Mouse (Mus musculus) stomach, embryonic 14.5 days (tissue): ENCODE measurements around the gene Kcnc4. TPM values are rescaled to one million over a fixed set of nuclear protein-coding genes. Genes with fewer than 3 reads are reported as not detected.

Experiments used
- ATAC-seq: fragments of 200-750 bp; cut with Nextera tagmentation; 2 replicates; pipeline ENCODE4 v1.8.0; 2017; ENCODE audit warnings: low read depth, moderate TSS enrichment; ENCODE audit not compliant: insufficient number of reproducible peaks, insufficient read depth, low FRiP score
- H3K27ac ChIP-seq: fragments of 300-500 bp; sonication (generic); 2 replicates; pipeline ENCODE4 v1.5.1; 2014; ENCODE audit warnings: mild to moderate bottlenecking, low read length, moderate library complexity, mixed read lengths
- H3K27me3 ChIP-seq: fragments of 300-500 bp; sonication (generic); 2 replicates; pipeline ENCODE4 v1.6.1; 2014; ENCODE audit warnings: low read length, control low read depth, mixed read lengths; ENCODE audit not compliant: control insufficient read depth, insufficient read depth
- H3K36me3 ChIP-seq: fragments of 300-500 bp; sonication (generic); 2 replicates; pipeline ENCODE4 v1.6.1; 2014; ENCODE audit warnings: mild to moderate bottlenecking, control low read depth, low read length, moderate library complexity, mixed read lengths; ENCODE audit not compliant: control insufficient read depth, insufficient read depth
- H3K4me1 ChIP-seq: fragments of 300-500 bp; sonication (generic); 2 replicates; pipeline ENCODE4 v1.6.1; 2014; ENCODE audit warnings: low read length, control low read depth, mixed read lengths; ENCODE audit not compliant: control insufficient read depth, insufficient read depth
- H3K4me2 ChIP-seq: fragments of 300-500 bp; sonication (generic); replicated peaks from 2 replicates; pipeline ENCODE4 v1.6.1; 2014; ENCODE audit warnings: low read depth, low read length, control low read depth
- H3K4me3 ChIP-seq: fragments of 300-500 bp; sonication (generic); 2 replicates; pipeline ENCODE4 v1.5.1; 2014; ENCODE audit warnings: low read depth, low read length, control low read depth
- H3K9ac ChIP-seq: fragments of 300-500 bp; sonication (generic); replicated peaks from 2 replicates; pipeline ENCODE4 v1.6.1; 2014; ENCODE audit warnings: low read depth, mild to moderate bottlenecking, control low read depth, low read length, moderate library complexity, mixed read lengths
- H3K9me3 ChIP-seq: fragments of 300-500 bp; sonication (generic); 2 replicates; pipeline ENCODE4 v1.6.1; 2016; ENCODE audit warnings: low read depth, low read length, control low read depth; ENCODE audit not compliant: control insufficient read depth
- WGBS: fragments of 180-500 bp; shearing (Covaris S2); extraction: QIAGEN DNeasy Blood & Tissue Kit; methylation state at CpG from one replicate; pipeline ENCODE4 v1.1.7; 2014; 5-methylcytosine and 5-hydroxymethylcytosine counted together
- polyA plus RNA-seq: library from polyadenylated mRNA; unstranded; fragments of >200 nt; fragmentation: Nextera tagmentation; extraction: Ambion mirVana; gene quantifications from 2 replicates; pipeline ENCODE4 v1.2.1, GENCODE M21; 2014

The Kcnc4 gene
- polyA plus RNA-seq, 1 experiment from 2014 or later: not detected

- no peaks in the 10 kb centered on the region for H3K27me3 ChIP-seq
- no peak overlapping the region for H3K4me2 ChIP-seq
- H3K36me3 ChIP-seq: no peaks in the 10 kb centered on the region
- 68% methylated on average over 11 of the region's 11 CpGs for WGBS
- no peak for ATAC-seq
- H3K9me3 ChIP-seq: no peaks in the 10 kb centered on the region
- H3K4me1 ChIP-seq: no peaks in the 10 kb centered on the region
- no peak overlapping the region for H3K4me3 ChIP-seq
- H3K27ac ChIP-seq: no peak overlapping the region
- H3K9ac ChIP-seq: no peak overlapping the region
Observed at GRCm38 (mm10) chr3:107424258-107425041, 34.9 kb downstream of the Kcnc4 start.

GRCm38 (mm10) chr3:107420156-107420555 is 39.2 kb downstream of the Kcnc4 start:
- no peak overlapping the region for H3K4me2 ChIP-seq
- no peak overlapping the region for H3K9ac ChIP-seq
- H3K4me3 ChIP-seq: no peak overlapping the region
- no peak overlapping the region for H3K27ac ChIP-seq
- H3K27me3 ChIP-seq: no peaks in the 10 kb centered on the region
- no peaks in the 10 kb centered on the region for H3K4me1 ChIP-seq
- no peaks in the 10 kb centered on the region for H3K9me3 ChIP-seq
- ATAC-seq: no peak
- no peaks in the 10 kb centered on the region for H3K36me3 ChIP-seq
- 35% methylated on average over 2 of the region's 2 CpGs for WGBS

- H3K9me3 ChIP-seq: no peaks in the 10 kb centered on the region
- H3K9ac ChIP-seq: no peak overlapping the region
- no peak for ATAC-seq
- no peak overlapping the region for H3K4me3 ChIP-seq
- no peaks in the 10 kb centered on the region for H3K27me3 ChIP-seq
- H3K4me1 ChIP-seq: no peaks in the 10 kb centered on the region
- 72% methylated on average over 3 of the region's 3 CpGs for WGBS
- H3K36me3 ChIP-seq: no peaks in the 10 kb centered on the region
- H3K27ac ChIP-seq: no peak overlapping the region
- no peak overlapping the region for H3K4me2 ChIP-seq
Observed at GRCm38 (mm10) chr3:107417287-107417644, 42.1 kb downstream of the Kcnc4 start.

- H3K9ac ChIP-seq: no peak overlapping the region
- no peaks in the 10 kb centered on the region for H3K36me3 ChIP-seq
- H3K27me3 ChIP-seq: no peaks in the 10 kb centered on the region
- H3K9me3 ChIP-seq: no peaks in the 10 kb centered on the region
- no peak overlapping the region for H3K27ac ChIP-seq
- no peaks in the 10 kb centered on the region for H3K4me1 ChIP-seq
- ATAC-seq: no peak
- 81% methylated on average over 9 of the region's 9 CpGs for WGBS
- no peak overlapping the region for H3K4me2 ChIP-seq
- H3K4me3 ChIP-seq: no peak overlapping the region
Observed at GRCm38 (mm10) chr3:107416541-107417286, 42.6 kb downstream of the Kcnc4 start.

GRCm38 (mm10) chr3:107413093-107413492 is 46.3 kb downstream of the Kcnc4 start:
- WGBS: 36% methylated on average over 2 of the region's 2 CpGs

GRCm38 (mm10) chr3:107412509-107412908 is 46.8 kb downstream of the Kcnc4 start:
- Histone ChIP-seq H3K27ac (no peak overlapping the region), H3K9me3 (no peaks in the 10 kb centered on the region), H3K4me3 (no peak overlapping the region), H3K4me1 (no peaks in the 10 kb centered on the region), H3K4me2 (no peak overlapping the region), H3K27me3 (no peaks in the 10 kb centered on the region), H3K9ac (no peak overlapping the region), H3K36me3 (no peaks in the 10 kb centered on the region)
- no peak for ATAC-seq
- WGBS: 80% methylated on average over 8 of the region's 8 CpGs

More at GRCm38 (mm10) chr3:107413093-107413492, 46.3 kb downstream of the Kcnc4 start:
- H3K9me3 ChIP-seq: no peaks in the 10 kb centered on the region
- no peaks in the 10 kb centered on the region for H3K36me3 ChIP-seq
- no peak overlapping the region for H3K27ac ChIP-seq
- H3K27me3 ChIP-seq: no peaks in the 10 kb centered on the region
- H3K4me2 ChIP-seq: no peak overlapping the region
- no peak overlapping the region for H3K4me3 ChIP-seq
- no peak overlapping the region for H3K9ac ChIP-seq
- H3K4me1 ChIP-seq: no peaks in the 10 kb centered on the region
- no peak for ATAC-seq

- Histone ChIP-seq H3K4me3 (no peak overlapping the region), H3K27me3 (no peaks in the 10 kb centered on the region), H3K9me3 (no peaks in the 10 kb centered on the region), H3K4me2 (no peak overlapping the region), H3K9ac (no peak overlapping the region), H3K36me3 (no peaks in the 10 kb centered on the region), H3K27ac (no peak overlapping the region), H3K4me1 (no peaks in the 10 kb centered on the region)
- WGBS: 43% methylated on average over 4 of the region's 4 CpGs
- ATAC-seq: no peak
Observed at GRCm38 (mm10) chr3:107411669-107412068, 47.7 kb downstream of the Kcnc4 start.

GRCm38 (mm10) chr3:107401401-107401800 is 58.0 kb downstream of the Kcnc4 start:
- ATAC-seq: no peak
- WGBS: 91% methylated on average over 7 of the region's 7 CpGs

More at GRCm38 (mm10) chr3:107401401-107401800, 58.0 kb downstream of the Kcnc4 start:
- Histone ChIP-seq H3K27ac (no peak overlapping the region), H3K4me3 (no peak overlapping the region), H3K27me3 (no peaks in the 10 kb centered on the region), H3K36me3 (no peaks in the 10 kb centered on the region), H3K9me3 (no peaks in the 10 kb centered on the region), H3K4me2 (no peak overlapping the region), H3K9ac (no peak overlapping the region), H3K4me1 (no peaks in the 10 kb centered on the region)
